Mouse (Mus musculus): ENCODE data around the gene Cdc14b. TPM values are rescaled to one million over a fixed set of nuclear protein-coding genes. Genes with fewer than 3 reads are reported as not detected.

Cdc14b gene
- polyA plus RNA-seq, 1 experiment from 2014 or later, result 9.3 TPM

- no peak overlapping the region for H3K27ac ChIP-seq
- H3K4me3 ChIP-seq, result no peak overlapping the region
- no peak for ATAC-seq (ENCODE audit: low FRiP score, low read depth)
- 88% methylated on average over 2 of the region's 2 CpGs for WGBS
- no peak overlapping the region for H3K9ac ChIP-seq
- peaks cover 59% of the 10 kb centered on the region for H3K36me3 ChIP-seq
- no peak overlapping the region for H3K4me2 ChIP-seq (replicated peaks)
- no peaks in the 10 kb centered on the region for H3K4me1 ChIP-seq
- H3K9me3 ChIP-seq, result no peaks in the 10 kb centered on the region
- no peaks in the 10 kb centered on the region for H3K27me3 ChIP-seq (replicated peaks)
Observed at GRCm38 (mm10) chr13:64182091-64182490, 93.0 kb downstream of the Cdc14b start.

- no peak overlapping the region for H3K4me3 ChIP-seq
- no peak overlapping the region for H3K27ac ChIP-seq
- H3K4me1 ChIP-seq, result no peaks in the 10 kb centered on the region
- no peaks in the 10 kb centered on the region for H3K27me3 ChIP-seq (replicated peaks)
- H3K4me2 ChIP-seq (replicated peaks), result no peak overlapping the region
- H3K9ac ChIP-seq, result no peak overlapping the region
- 82% methylated on average over 3 of the region's 3 CpGs for WGBS
- H3K9me3 ChIP-seq, result no peaks in the 10 kb centered on the region
- H3K36me3 ChIP-seq, result peaks cover 56% of the 10 kb centered on the region
- ATAC-seq (ENCODE audit: low FRiP score, low read depth), result no peak
Observed at GRCm38 (mm10) chr13:64180888-64181287, 94.2 kb downstream of the Cdc14b start.

DNA sequence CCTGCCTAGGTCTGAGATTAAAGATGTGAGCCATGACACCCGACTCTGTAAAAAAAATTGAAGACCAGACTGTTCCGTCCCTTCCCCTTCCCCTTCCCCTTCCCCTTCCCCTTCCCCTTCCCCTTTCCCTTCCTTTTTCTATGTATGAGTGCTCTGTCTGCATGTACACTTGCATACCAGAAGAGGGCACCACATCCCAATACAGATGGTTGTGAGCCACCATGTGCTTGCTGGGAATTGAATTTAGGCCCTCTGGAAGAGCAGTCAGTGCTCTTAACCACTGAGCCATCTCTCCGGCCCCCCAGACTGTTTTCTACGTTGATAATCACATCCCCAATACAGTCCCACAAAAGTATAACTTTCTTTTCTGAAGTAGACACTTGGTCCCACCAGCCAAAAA, 94.8 kb downstream of the Cdc14b start:
- Histone ChIP-seq H3K4me3 (no peak overlapping the region), H3K27me3 (replicated peaks) (no peaks in the 10 kb centered on the region), H3K4me2 (replicated peaks) (no peak overlapping the region), H3K9me3 (no peaks in the 10 kb centered on the region), H3K4me1 (no peaks in the 10 kb centered on the region), H3K9ac (no peak overlapping the region), H3K27ac (no peak overlapping the region), H3K36me3 (peaks cover 53% of the 10 kb centered on the region)
- no peak for ATAC-seq (ENCODE audit: low FRiP score, low read depth)
- WGBS, result 86% methylated on average over 4 of the region's 4 CpGs

DNA sequence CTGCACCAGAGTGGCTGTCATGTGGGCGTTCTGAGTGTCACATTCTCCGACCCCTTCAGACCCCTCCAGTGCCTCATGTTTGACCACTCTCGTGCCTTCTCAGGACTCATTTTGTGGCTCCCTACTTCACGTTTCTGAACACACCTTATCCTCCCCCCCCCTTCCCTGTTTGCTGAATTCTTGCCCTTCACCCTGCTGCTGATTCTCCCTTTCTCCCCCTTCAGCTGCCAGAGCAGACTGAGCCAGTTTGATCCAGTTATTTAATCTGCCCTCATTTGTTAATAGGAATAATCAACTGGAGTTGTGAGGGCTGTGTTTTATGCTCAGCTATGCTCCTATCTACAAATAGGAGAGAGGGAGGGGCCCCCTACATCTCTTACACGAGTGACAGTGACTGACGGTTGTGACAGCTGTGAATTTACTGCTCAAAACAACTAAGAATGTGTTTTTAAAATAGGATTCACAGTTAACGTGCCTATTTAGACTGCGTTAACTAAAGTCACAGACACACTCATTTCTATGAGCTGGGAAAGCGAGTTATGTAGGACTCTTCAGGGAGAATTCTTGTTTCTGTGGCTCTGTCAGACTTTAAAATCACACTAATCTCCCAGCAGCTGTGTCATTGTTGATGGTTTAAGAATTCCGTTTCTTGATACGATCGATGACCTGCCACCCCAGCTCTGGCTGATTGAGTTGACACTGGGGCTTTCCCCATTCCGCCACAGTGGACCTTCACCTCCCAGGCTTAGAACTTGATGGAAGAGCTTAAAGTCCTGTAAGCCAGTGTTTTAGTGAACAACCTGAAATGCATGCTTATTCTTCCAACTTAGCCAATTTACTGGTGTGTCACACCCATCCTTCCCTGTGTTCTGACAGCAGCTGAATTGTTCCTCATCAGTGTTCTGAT, 96.1 kb downstream of the Cdc14b start:
- Histone ChIP-seq H3K4me2 (replicated peaks) (no peak overlapping the region), H3K27ac (no peak overlapping the region), H3K4me1 (no peaks in the 10 kb centered on the region), H3K4me3 (no peak overlapping the region), H3K9me3 (no peaks in the 10 kb centered on the region), H3K27me3 (replicated peaks) (no peaks in the 10 kb centered on the region), H3K9ac (no peak overlapping the region), H3K36me3 (peaks cover 50% of the 10 kb centered on the region)
- WGBS, result 84% methylated on average over 13 of the region's 13 CpGs
- ATAC-seq (ENCODE audit: low FRiP score, low read depth), result no peak

DNA sequence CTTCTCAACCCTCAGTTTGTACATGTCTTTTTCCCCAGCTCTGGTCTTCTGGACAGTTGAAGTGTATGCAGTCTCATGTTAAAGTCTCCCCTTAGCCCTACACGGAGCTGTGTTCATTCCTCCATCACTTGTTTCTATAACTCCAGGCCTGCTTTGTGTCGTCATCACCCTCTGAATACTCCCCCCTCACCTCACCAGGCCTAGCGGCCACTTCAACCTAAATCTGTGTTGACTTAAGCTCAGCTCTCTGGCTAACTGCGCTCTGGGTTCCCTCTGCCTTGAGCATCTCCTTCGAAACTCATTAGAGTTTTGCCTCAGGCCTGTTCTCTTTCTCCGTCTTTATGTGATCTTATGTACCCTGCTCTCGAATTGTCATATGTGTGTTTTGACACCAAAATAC, 97.1 kb downstream of the Cdc14b start:
- H3K36me3 ChIP-seq, result peaks cover 52% of the 10 kb centered on the region
- WGBS, result 89% methylated on average over 7 of the region's 7 CpGs
- no peak overlapping the region for H3K27ac ChIP-seq
- no peak overlapping the region for H3K4me2 ChIP-seq (replicated peaks)
- ATAC-seq (ENCODE audit: low FRiP score, low read depth), result no peak
- H3K27me3 ChIP-seq (replicated peaks), result no peaks in the 10 kb centered on the region
- no peak overlapping the region for H3K4me3 ChIP-seq
- no peaks in the 10 kb centered on the region for H3K4me1 ChIP-seq
- no peaks in the 10 kb centered on the region for H3K9me3 ChIP-seq
- H3K9ac ChIP-seq, result no peak overlapping the region

- H3K27me3 ChIP-seq (replicated peaks), result no peaks in the 10 kb centered on the region
- peaks cover 49% of the 10 kb centered on the region for H3K9me3 ChIP-seq
- no peak overlapping the region for H3K4me2 ChIP-seq (replicated peaks)
- H3K27ac ChIP-seq, result no peak overlapping the region
- peaks cover 79% of the 10 kb centered on the region for H3K36me3 ChIP-seq
- no peak for ATAC-seq (ENCODE audit: low FRiP score, low read depth)
- no peak overlapping the region for H3K4me3 ChIP-seq
- no peak overlapping the region for H3K9ac ChIP-seq
- 97% methylated on average over 25 of the region's 25 CpGs for WGBS
- no peaks in the 10 kb centered on the region for H3K4me1 ChIP-seq
Observed at GRCm38 (mm10) chr13:64169746-64170145, 105.3 kb downstream of the Cdc14b start.

DNA sequence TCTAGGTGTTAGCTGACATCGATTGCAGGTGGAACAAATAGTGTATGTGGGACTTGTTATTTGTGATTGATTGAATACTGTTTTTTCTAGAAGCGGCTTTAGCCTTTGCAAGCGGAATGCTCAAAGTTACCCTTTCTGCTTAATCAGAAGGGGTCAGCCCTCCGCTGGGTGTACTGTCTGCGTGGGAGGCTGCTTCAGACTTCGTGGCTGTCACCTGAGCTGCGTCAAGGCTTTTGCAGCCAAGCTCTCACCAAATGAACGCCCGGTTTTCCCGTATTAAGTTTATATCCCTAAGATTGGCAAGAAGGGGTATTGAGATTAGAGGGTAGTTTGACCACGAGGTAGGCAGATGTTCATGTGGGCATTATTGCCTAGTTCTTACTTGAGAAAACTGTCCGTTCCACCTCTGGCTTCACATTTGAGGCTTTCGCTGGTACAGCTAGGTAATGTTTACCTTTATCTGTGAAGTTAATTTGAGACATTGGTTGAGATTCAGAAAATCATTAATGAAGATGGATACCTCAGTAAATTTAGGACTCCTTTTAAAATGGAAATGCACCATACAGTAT, 111.9 kb downstream of the Cdc14b start:
- Histone ChIP-seq H3K36me3 (peaks cover 18% of the 10 kb centered on the region), H3K9me3 (peaks cover 11% of the 10 kb centered on the region), H3K4me3 (peak overlapping the region; percentile 81), H3K27me3 (replicated peaks) (no peaks in the 10 kb centered on the region), H3K9ac (peak overlapping the region; percentile 89), H3K27ac (no peak overlapping the region), H3K4me1 (peaks cover 13% of the 10 kb centered on the region), H3K4me2 (replicated peaks) (peak overlapping the region; percentile 98)
- ATAC-seq (ENCODE audit: low FRiP score, low read depth), result no peak
- WGBS, result 22% methylated on average over 13 of the region's 13 CpGs

DNA sequence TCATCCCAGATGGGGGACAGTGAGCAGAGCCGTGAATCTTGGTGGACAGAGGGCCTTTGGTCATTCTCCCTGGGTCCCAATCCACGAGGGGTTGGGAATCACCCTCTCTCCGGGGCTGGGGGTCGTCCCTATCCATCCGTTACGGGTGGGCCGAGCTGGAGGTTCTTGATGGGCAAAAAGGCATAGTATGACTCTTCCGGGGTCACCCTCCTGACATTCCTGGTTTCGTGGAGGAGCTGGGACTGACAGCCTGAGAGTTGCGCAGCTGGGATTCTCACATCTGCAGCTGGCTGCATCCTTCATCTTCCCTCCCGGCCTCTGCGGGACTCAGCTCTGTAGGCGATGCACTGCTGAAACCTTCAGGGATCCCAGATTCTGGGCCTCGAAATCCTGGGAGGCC, 112.5 kb downstream of the Cdc14b start:
- H3K4me3 ChIP-seq, result peak overlapping the region; percentile 81
- H3K27me3 ChIP-seq (replicated peaks), result no peaks in the 10 kb centered on the region
- peaks cover 16% of the 10 kb centered on the region for H3K36me3 ChIP-seq
- peaks cover 13% of the 10 kb centered on the region for H3K4me1 ChIP-seq
- peak overlapping the region; percentile 89 for H3K9ac ChIP-seq
- peak overlapping the region; percentile 98 for H3K4me2 ChIP-seq (replicated peaks)
- peak overlapping the region; percentile 51; the same call in 1 of the 2 replicates for H3K27ac ChIP-seq
- H3K9me3 ChIP-seq, result peaks cover 10% of the 10 kb centered on the region
- WGBS, result under 1% methylated on average over 14 of the region's 14 CpGs
- peak; percentile 6 for ATAC-seq (ENCODE audit: low FRiP score, low read depth)

- Histone ChIP-seq H3K27ac (peak overlapping the region; percentile 51), H3K36me3 (peaks cover 12% of the 10 kb centered on the region), H3K4me1 (peaks cover 13% of the 10 kb centered on the region), H3K27me3 (replicated peaks) (no peaks in the 10 kb centered on the region), H3K4me3 (peak overlapping the region; percentile 81), H3K4me2 (replicated peaks) (peak overlapping the region; percentile 98), H3K9me3 (peaks cover 6% of the 10 kb centered on the region), H3K9ac (peak overlapping the region; percentile 89)
- ATAC-seq (ENCODE audit: low FRiP score, low read depth), result peak; percentile 74
- WGBS, result under 1% methylated on average over 70 of the region's 71 CpGs
Observed at GRCm38 (mm10) chr13:64161916-64162611, 113.0 kb downstream of the Cdc14b start.

DNA sequence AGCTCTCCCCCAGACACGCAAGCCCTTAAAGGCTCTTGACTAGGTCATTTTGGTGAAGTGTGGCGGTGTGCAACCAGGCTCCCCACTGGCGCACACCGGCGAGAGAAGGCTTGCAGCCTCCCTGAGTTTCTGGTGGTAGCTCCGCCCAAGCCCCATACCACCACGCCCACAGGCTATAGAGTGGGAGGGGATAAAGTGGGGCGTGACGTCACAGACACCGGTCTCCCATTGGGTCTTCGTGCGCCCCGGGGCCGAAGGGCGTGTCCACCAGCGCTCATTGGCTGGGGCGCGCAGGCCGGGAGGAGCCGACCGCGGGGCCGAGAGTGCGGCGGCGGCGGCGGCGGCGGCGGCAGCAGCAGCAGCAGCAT, 113.6 kb downstream of the Cdc14b start, which contains the start of gene Habp4:
Gene Habp4 (plus strand): TSS at position 277 of the 368 bp plus-strand sequence.
- H3K4me1 ChIP-seq, result peaks cover 13% of the 10 kb centered on the region
- no peaks in the 10 kb centered on the region for H3K27me3 ChIP-seq (replicated peaks)
- peak within 1 kb of the TSS; percentile 51 for H3K27ac ChIP-seq
- peak within 1 kb of the TSS; percentile 98 for H3K4me2 ChIP-seq (replicated peaks)
- 0 out of 2 replicates have a peak, but pooled peaks cover under 1% of the 10 kb centered on the region for H3K9me3 ChIP-seq
- H3K4me3 ChIP-seq, result peak within 1 kb of the TSS; percentile 81
- H3K36me3 ChIP-seq, result peaks cover 6% of the 10 kb centered on the region
- under 1% methylated on average over 30 of the region's 31 CpGs for WGBS
- H3K9ac ChIP-seq, result peak within 1 kb of the TSS; percentile 89
- ATAC-seq (ENCODE audit: low FRiP score, low read depth), result peak; percentile 96

- H3K9ac ChIP-seq, result no peak overlapping the region
- no peaks in the 10 kb centered on the region for H3K27me3 ChIP-seq (replicated peaks)
- H3K27ac ChIP-seq, result no peak overlapping the region
- no peak for ATAC-seq (ENCODE audit: low FRiP score, low read depth)
- peaks cover 6% of the 10 kb centered on the region for H3K4me1 ChIP-seq
- no peaks in the 10 kb centered on the region for H3K36me3 ChIP-seq
- no peak overlapping the region for H3K4me3 ChIP-seq
- no peaks in the 10 kb centered on the region for H3K9me3 ChIP-seq
- no peak overlapping the region for H3K4me2 ChIP-seq (replicated peaks)
Observed at GRCm38 (mm10) chr13:64156966-64157365, 118.1 kb downstream of the Cdc14b start.

GRCm38 (mm10) chr13:64155171-64155571, 119.9 kb downstream of the Cdc14b start:
- 14% methylated on average over 1 of the region's 1 CpGs for WGBS
- H3K4me1 ChIP-seq, result peaks cover 16% of the 10 kb centered on the region; the same call in 1 of the 2 replicates
- no peaks in the 10 kb centered on the region for H3K9me3 ChIP-seq
- no peak for ATAC-seq (ENCODE audit: low FRiP score, low read depth)
- no peak overlapping the region for H3K4me3 ChIP-seq
- no peak overlapping the region for H3K9ac ChIP-seq
- no peak overlapping the region for H3K27ac ChIP-seq
- no peaks in the 10 kb centered on the region for H3K36me3 ChIP-seq
- H3K27me3 ChIP-seq (replicated peaks), result no peaks in the 10 kb centered on the region
- H3K4me2 ChIP-seq (replicated peaks), result no peak overlapping the region

Measured in neural tube, embryonic 12.5 days (tissue).